Mouse (Mus musculus) hindbrain, embryonic 16.5 days (tissue): ENCODE data around the gene Wnk2. TPM values are rescaled to one million over a fixed set of nuclear protein-coding genes. Genes with fewer than 3 reads are reported as not detected.

ENCODE experiments used
- ATAC-seq: fragments of 200-750 bp; cut with Nextera tagmentation; 2 replicates; pipeline ENCODE4 v1.8.0; 2017; ENCODE audit warnings: moderate TSS enrichment, moderate library complexity
- H3K27ac ChIP-seq: fragments of 300-500 bp; sonication (generic); 2 replicates; pipeline ENCODE4 v1.5.1; 2014; ENCODE audit warnings: low read depth, mild to moderate bottlenecking, control low read depth, low read length, moderate library complexity
- H3K27me3 ChIP-seq: fragments of 300-500 bp; sonication (generic); replicated peaks from 2 replicates; pipeline ENCODE4 v1.6.1; 2014; ENCODE audit warnings: low read length; ENCODE audit not compliant: control insufficient read depth, insufficient read depth
- H3K36me3 ChIP-seq: fragments of 300-500 bp; sonication (generic); 2 replicates; pipeline ENCODE4 v1.6.1; 2014; ENCODE audit warnings: mild to moderate bottlenecking, low read length, moderate library complexity, mixed read lengths; ENCODE audit not compliant: control insufficient read depth, insufficient read depth
- H3K4me1 ChIP-seq: fragments of 300-500 bp; sonication (generic); 2 replicates; pipeline ENCODE4 v1.6.1; 2014; ENCODE audit warnings: low read depth, low read length; ENCODE audit not compliant: control insufficient read depth, insufficient read depth
- H3K4me2 ChIP-seq: fragments of 300-500 bp; sonication (generic); 2 replicates; pipeline ENCODE4 v1.6.1; 2014; ENCODE audit warnings: mild to moderate bottlenecking, low read length, control low read depth, moderate library complexity
- H3K4me3 ChIP-seq: fragments of 300-500 bp; sonication (generic); 2 replicates; pipeline ENCODE4 v1.5.1; 2014; ENCODE audit warnings: mild to moderate bottlenecking, low read length, control low read depth, moderate library complexity
- H3K9ac ChIP-seq: fragments of 300-500 bp; sonication (generic); 2 replicates; pipeline ENCODE4 v1.6.1; 2014; ENCODE audit warnings: low read depth, mild to moderate bottlenecking, control low read depth, low read length, moderate library complexity
- H3K9me3 ChIP-seq: fragments of 300-500 bp; sonication (generic); 2 replicates; pipeline ENCODE4 v1.6.1; 2014; ENCODE audit warnings: mild to moderate bottlenecking, low read length, moderate library complexity; ENCODE audit not compliant: control insufficient read depth
- WGBS: fragments of 180-500 bp; shearing (Covaris S2); extraction: QIAGEN DNeasy Blood & Tissue Kit; methylation state at CpG from one replicate; pipeline ENCODE4 v1.1.7; 2014; 5-methylcytosine and 5-hydroxymethylcytosine counted together
- polyA plus RNA-seq: library from polyadenylated mRNA; unstranded; fragments of >200 nt; fragmentation: Nextera tagmentation; extraction: Ambion mirVana; gene quantifications from 2 replicates; pipeline ENCODE4 v1.2.1, GENCODE M21; 2015

Gene Wnk2
- polyA plus RNA-seq, 1 experiment from 2014 or later, result 15.6 TPM

DNA sequence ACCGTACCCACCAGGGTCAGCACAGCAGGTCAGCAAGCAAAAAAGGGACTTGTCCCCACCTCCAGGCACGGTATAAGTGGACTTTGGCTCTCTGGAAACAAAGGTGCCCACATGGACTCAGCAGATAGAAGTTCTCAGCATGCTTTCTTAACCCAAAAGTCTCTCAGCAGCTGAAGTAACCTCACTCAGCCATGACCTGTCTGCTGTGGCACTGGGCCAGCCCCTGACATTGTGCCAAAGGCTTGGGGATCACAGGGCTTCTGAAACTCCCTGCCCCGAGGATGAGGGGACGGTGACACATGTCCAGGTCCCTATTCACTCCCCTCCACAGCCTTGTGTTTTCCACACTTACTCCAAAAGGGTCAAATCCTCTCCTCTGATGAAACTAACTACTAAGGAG is 14.7 kb downstream of the Wnk2 start:
- no peak overlapping the region for H3K27ac ChIP-seq
- H3K27me3 ChIP-seq, result no peaks in the 10 kb centered on the region
- H3K4me2 ChIP-seq, result no peak overlapping the region
- H3K9me3 ChIP-seq, result no peaks in the 10 kb centered on the region
- no peaks in the 10 kb centered on the region for H3K36me3 ChIP-seq
- 48% methylated on average over 4 of the region's 4 CpGs for WGBS
- no peak overlapping the region for H3K9ac ChIP-seq
- ATAC-seq, result no peak
- H3K4me1 ChIP-seq, result peaks cover 47% of the 10 kb centered on the region
- H3K4me3 ChIP-seq, result no peak overlapping the region

DNA sequence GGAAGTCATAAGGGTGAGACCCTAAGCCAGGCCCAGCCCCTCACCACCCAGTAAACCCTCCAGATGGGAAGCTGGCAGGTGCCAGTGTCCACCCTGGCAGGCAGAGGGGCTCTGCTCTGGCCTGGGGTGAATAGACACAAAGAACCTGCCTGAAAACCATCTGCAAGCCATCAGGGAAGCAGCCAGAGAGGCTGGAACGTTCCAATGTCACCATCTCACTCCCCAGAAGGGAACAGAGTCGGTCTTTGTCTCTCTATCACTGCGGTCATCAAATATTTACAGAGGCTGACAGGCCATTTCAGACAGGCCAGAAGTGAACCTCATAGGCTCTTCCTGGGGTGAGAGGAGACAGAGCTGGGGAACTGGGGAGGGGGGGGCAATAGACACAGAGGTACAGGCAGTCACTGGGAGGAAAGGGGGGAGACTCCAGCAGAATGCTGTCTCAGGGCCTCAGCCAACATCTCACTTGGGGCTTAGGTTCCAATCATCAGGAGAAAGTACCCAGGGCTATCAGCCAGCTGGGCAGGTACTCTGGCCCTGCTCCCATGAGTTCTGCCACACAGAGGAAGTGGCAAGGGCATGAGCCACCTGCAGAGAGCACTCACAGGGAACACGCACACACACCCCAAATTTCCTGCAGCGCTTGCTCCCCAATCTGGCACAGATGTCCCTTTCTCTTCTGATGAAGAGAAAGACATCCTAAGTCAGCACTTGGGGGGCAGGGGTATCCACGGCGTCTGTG is 15.7 kb downstream of the Wnk2 start:
- Histone ChIP-seq H3K9me3 (no peaks in the 10 kb centered on the region), H3K27me3 (no peaks in the 10 kb centered on the region), H3K27ac (peak overlapping the region; percentile 40), H3K36me3 (no peaks in the 10 kb centered on the region), H3K4me1 (peaks cover 57% of the 10 kb centered on the region), H3K9ac (peak overlapping the region; percentile 13; the same call in 1 of the 2 replicates), H3K4me3 (no peak overlapping the region), H3K4me2 (no peak overlapping the region)
- WGBS, result 61% methylated on average over 7 of the region's 7 CpGs
- ATAC-seq, result peak; percentile 28; the same call in 1 of the 2 replicates

DNA sequence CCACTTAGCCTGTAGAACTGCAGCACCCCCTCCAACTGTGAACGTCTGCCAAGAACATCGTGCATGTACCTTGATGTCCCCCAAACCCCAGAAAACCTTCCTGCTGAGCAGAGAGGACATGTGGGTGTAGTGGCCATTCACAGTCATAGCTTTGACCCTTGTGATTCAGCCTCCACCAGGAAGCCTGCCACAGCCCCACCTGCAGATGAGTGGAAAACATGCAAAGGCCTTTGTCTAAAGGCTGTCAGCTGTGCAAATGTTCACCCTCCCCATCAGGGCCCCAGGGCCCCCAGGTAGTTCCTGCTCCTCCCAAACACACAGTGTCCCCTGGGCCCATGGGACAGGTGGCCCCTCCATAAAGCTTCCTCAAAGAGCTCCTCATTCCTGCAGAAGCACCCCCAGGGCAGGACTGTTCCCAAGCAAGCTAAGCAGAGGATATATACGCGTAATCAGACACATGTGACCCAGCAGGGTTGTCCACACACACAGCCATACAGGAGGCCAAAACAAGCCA is 16.4 kb downstream of the Wnk2 start:
- WGBS, result 49% methylated on average over 4 of the region's 4 CpGs
- no peaks in the 10 kb centered on the region for H3K36me3 ChIP-seq
- H3K9me3 ChIP-seq, result no peaks in the 10 kb centered on the region
- H3K9ac ChIP-seq, result peak overlapping the region; percentile 13; the same call in 1 of the 2 replicates
- H3K27ac ChIP-seq, result peak overlapping the region; percentile 40
- no peaks in the 10 kb centered on the region for H3K27me3 ChIP-seq
- 0 out of 2 replicates have a peak, but pooled peaks have one; percentile 3 for ATAC-seq
- no peak overlapping the region for H3K4me2 ChIP-seq
- no peak overlapping the region for H3K4me3 ChIP-seq
- peaks cover 61% of the 10 kb centered on the region for H3K4me1 ChIP-seq

DNA sequence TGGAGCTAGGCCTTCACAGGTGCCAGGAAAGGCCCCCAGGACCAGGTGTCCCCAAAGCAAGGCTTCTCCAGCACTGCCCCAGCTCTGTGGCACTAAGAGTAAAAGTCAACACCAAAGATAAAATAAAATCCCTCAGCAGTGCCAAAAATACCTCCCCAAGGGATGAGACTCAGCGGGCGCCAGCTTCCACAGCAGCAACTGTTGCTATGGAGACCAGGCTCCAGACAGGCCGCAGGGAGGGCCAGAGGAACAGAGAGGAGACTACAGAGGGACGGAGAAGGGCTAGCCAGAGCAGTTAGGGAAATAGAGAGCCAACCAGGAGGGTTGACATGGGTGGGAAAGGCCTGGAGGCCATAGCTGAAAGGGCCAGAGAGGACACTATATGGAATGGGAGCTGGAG is 18.0 kb downstream of the Wnk2 start:
- 2% methylated on average over 4 of the region's 4 CpGs for WGBS
- Histone ChIP-seq H3K4me1 (peaks cover 61% of the 10 kb centered on the region), H3K9me3 (no peaks in the 10 kb centered on the region), H3K27ac (no peak overlapping the region), H3K4me2 (peak overlapping the region; percentile 10; the same call in 1 of the 2 replicates), H3K36me3 (no peaks in the 10 kb centered on the region), H3K27me3 (no peaks in the 10 kb centered on the region), H3K4me3 (no peak overlapping the region), H3K9ac (no peak overlapping the region)
- peak; percentile 40 for ATAC-seq

DNA sequence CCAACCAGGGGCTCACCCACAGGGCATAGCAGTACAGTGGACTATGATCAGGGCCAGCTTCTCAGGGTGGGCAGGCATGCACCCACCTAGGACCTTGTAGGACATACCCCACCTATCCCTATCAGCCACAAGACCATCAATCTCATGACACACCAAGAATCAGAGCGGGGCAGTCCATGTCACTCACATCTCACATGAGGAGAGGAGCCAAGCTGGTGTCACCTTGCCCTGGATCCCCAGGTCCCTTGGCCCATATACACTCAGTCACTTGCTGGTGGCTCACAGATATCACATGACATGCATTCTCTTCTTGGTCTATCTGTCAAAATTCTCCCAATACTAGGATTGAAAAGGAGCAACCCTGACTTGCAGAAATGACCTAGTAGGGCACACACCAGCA is 18.7 kb downstream of the Wnk2 start:
- peaks cover 61% of the 10 kb centered on the region for H3K4me1 ChIP-seq
- no peak overlapping the region for H3K4me3 ChIP-seq
- no peaks in the 10 kb centered on the region for H3K27me3 ChIP-seq
- H3K4me2 ChIP-seq, result no peak overlapping the region
- H3K36me3 ChIP-seq, result no peaks in the 10 kb centered on the region
- H3K9me3 ChIP-seq, result no peaks in the 10 kb centered on the region
- no peak for ATAC-seq
- H3K27ac ChIP-seq, result no peak overlapping the region
- 92% methylated on average over 1 of the region's 1 CpGs for WGBS
- H3K9ac ChIP-seq, result no peak overlapping the region

DNA sequence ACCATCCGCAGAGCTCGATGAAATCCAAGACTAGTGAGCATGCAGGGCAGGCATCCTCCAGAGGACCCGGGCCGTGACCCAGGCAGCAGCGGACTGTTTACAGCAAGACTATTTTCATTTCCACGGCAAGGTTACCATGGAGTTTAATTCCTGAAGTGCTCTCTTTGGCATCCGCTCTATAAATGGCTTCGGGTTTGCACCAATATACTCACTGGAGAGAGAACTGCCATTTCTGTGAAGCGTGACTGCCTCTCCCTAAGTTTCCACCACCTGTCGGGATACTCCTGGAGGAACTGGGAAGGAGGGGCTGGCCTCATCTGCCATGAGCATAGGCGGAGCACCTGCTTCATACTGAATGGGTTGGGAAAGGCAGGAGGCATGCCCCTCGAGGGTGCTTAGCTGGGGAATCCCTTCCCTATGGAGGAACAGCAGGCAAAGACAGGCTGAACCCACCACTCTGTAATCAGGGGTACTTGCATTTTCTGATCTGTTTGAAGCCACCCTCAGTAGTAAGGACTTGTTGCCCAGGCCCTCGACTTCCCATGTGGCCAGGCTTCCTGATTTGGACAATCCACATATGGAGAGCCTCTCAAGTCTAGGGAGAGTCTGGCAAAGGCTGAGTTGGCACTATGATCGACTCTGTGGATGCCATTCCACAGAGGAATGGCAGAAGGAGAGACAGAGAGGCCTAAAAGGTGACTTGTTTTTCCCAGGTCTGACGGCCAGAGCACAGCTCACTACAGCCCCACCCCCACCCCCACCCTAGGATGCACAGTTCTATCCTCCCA is 19.8 kb downstream of the Wnk2 start:
- H3K36me3 ChIP-seq, result no peaks in the 10 kb centered on the region
- H3K4me1 ChIP-seq, result peaks cover 64% of the 10 kb centered on the region
- peak overlapping the region; percentile 14 for H3K9ac ChIP-seq
- WGBS, result 25% methylated on average over 15 of the region's 15 CpGs
- H3K27ac ChIP-seq, result peak overlapping the region; percentile 66
- ATAC-seq, result peak; percentile 15
- H3K9me3 ChIP-seq, result no peaks in the 10 kb centered on the region
- H3K4me3 ChIP-seq, result no peak overlapping the region
- peak overlapping the region; percentile 39 for H3K4me2 ChIP-seq
- no peaks in the 10 kb centered on the region for H3K27me3 ChIP-seq

DNA sequence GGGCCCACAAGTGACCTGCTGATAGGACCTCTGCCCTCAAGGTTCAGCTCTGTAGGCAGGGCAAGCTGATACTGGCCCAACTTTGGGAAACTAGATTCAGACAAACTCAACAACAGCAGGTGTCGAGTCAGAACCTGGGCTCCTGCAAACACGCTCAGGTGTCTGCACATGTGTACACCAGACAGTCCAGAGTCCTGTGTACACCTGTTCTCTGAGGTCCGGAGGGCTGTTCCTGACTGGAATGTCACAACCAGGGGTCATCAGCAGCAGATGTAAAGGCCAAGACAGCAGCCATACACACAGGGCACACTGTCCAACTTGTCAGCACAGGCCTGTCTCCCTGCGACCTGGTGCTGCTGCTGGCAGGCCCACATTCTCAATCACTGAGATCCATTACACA is 25.7 kb downstream of the Wnk2 start:
- WGBS, result 91% methylated on average over 4 of the region's 4 CpGs
- no peaks in the 10 kb centered on the region for H3K36me3 ChIP-seq
- H3K9ac ChIP-seq, result no peak overlapping the region

DNA sequence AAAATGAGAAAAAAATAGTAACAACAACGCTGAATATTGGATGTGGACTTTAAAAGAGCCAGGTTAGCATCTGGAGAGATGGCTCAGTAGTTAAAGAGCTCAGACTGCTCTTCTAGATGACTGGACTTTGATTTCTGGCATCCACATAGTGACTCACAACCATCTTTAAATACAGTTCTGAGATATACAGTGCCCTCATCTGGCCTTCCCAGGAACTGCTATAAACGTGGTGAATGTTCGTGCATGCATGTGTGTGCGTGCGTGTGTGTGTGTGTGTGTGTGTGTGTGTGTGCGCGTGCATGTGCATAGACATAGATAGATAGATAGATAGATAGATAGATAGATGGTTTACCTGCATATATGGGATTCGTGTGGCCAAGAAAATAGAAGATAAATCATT is 30.3 kb downstream of the Wnk2 start:
- ATAC-seq, result no peak
- WGBS, result 93% methylated on average over 8 of the region's 8 CpGs
- no peak overlapping the region for H3K4me3 ChIP-seq

More for the DNA sequence above, 25.7 kb downstream of the Wnk2 start:
- peaks cover 15% of the 10 kb centered on the region for H3K4me1 ChIP-seq
- H3K4me2 ChIP-seq, result no peak overlapping the region
- 0 out of 2 replicates have a peak, but pooled peaks have one; percentile 12 for ATAC-seq
- no peak overlapping the region for H3K27ac ChIP-seq
- H3K4me3 ChIP-seq, result no peak overlapping the region
- H3K27me3 ChIP-seq, result no peaks in the 10 kb centered on the region
- no peaks in the 10 kb centered on the region for H3K9me3 ChIP-seq

DNA sequence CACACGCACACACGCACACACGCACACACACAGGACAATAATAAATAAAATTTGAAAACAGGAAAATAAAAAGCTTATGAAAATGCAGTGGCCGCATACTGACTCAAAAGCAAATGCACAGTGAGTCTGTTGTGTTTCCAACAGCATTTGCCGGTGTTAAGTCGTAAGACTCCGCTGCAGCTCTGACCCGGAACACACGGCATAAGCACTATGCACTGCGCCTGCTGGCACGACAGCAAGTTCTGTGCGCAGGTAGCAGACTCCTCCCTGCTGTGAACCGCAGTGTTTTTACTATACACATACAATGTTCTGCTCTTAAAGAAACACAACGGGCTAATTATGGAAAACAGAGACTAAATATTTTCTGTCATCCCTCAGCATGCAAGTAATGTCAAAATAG is 32.9 kb downstream of the Wnk2 start:
- H3K27ac ChIP-seq, result no peak overlapping the region
- H3K27me3 ChIP-seq, result no peaks in the 10 kb centered on the region
- no peaks in the 10 kb centered on the region for H3K36me3 ChIP-seq
- no peaks in the 10 kb centered on the region for H3K9me3 ChIP-seq
- H3K9ac ChIP-seq, result no peak overlapping the region
- no peak for ATAC-seq
- no peaks in the 10 kb centered on the region; the same call in 1 of the 2 replicates for H3K4me1 ChIP-seq
- 79% methylated on average over 14 of the region's 14 CpGs for WGBS
- H3K4me2 ChIP-seq, result no peak overlapping the region
- no peak overlapping the region for H3K4me3 ChIP-seq

More for the DNA sequence above, 30.3 kb downstream of the Wnk2 start:
- Histone ChIP-seq H3K4me2 (no peak overlapping the region), H3K4me1 (peaks cover 8% of the 10 kb centered on the region), H3K9ac (no peak overlapping the region), H3K27me3 (no peaks in the 10 kb centered on the region), H3K36me3 (no peaks in the 10 kb centered on the region), H3K9me3 (no peaks in the 10 kb centered on the region), H3K27ac (no peak overlapping the region)
